Mouse (Mus musculus) testis, adult 2 months (tissue): Measurements from ENCODE around the gene Dis3. TPM values are rescaled to one million over a fixed set of nuclear protein-coding genes. Genes with fewer than 3 reads are reported as not detected.

Experiments used
- H3K27ac ChIP-seq: fragments of 200-500 bp; 2 replicates; pipeline ENCODE4 v1.5.1; 2012; ENCODE audit warnings: low read depth, low read length; ENCODE audit not compliant: control insufficient read depth, insufficient read depth
- H3K27me3 ChIP-seq: fragments of 200-500 bp; 2 replicates; pipeline ENCODE4 v1.6.1; 2012; ENCODE audit warnings: mild to moderate bottlenecking, low read length, moderate library complexity; ENCODE audit not compliant: control insufficient read depth, insufficient read depth
- H3K36me3 ChIP-seq: fragments of 200-500 bp; 2 replicates; pipeline ENCODE4 v1.6.1; 2012; ENCODE audit warnings: mild to moderate bottlenecking, low read length; ENCODE audit not compliant: control insufficient read depth, insufficient read depth
- H3K4me1 ChIP-seq: fragments of 200-500 bp; 2 replicates; pipeline ENCODE4 v1.6.1; 2012; ENCODE audit warnings: low read length; ENCODE audit not compliant: control insufficient read depth, insufficient read depth
- H3K4me3 ChIP-seq: fragments of 200-500 bp; 2 replicates; pipeline ENCODE4 v1.5.1; 2012; ENCODE audit warnings: low read depth, mild to moderate bottlenecking, low read length, moderate library complexity, mixed read lengths; ENCODE audit not compliant: control insufficient read depth
- CTCF ChIP-seq: fragments of 200-500 bp; IDR thresholded peaks from 2 replicates; pipeline ENCODE4 v1.5.1; 2012; ENCODE audit warnings: low read depth, mild to moderate bottlenecking, inconsistent platforms, low read length, moderate library complexity; ENCODE audit not compliant: control insufficient read depth, insufficient read depth, insufficient replicate concordance
- POLR2A ChIP-seq: fragments of 200-500 bp; IDR thresholded peaks from 2 replicates; pipeline ENCODE4 v1.6.1; 2012; ENCODE audit warnings: low read depth, mild to moderate bottlenecking, inconsistent platforms, low read length, moderate library complexity; ENCODE audit not compliant: control insufficient read depth
- polyA plus RNA-seq: library from polyadenylated mRNA; depleted of rRNA; stranded (reverse); fragments of >200 nt; gene quantifications from 2 replicates; pipeline ENCODE4 v1.2.3, GENCODE M21; 2012

Gene Dis3
- polyA plus RNA-seq, 1 experiment: 23.0 TPM

GRCm38 (mm10) chr14:99063091-99063490, 36.5 kb downstream of the Dis3 start:
- Histone ChIP-seq H3K27ac (no peak overlapping the region), H3K36me3 (no peaks in the 10 kb centered on the region; the same call in 1 of the 2 replicates), H3K4me3 (no peak overlapping the region), H3K27me3 (no peaks in the 10 kb centered on the region), H3K4me1 (no peaks in the 10 kb centered on the region; the same call in 1 of the 2 replicates)
- no peak for TF ChIP-seq CTCF
- no peak for TF ChIP-seq POLR2A

GRCm38 (mm10) chr14:99060616-99061015, 39.0 kb downstream of the Dis3 start:
- Histone ChIP-seq H3K4me1 (no peaks in the 10 kb centered on the region), H3K4me3 (no peak overlapping the region), H3K27ac (no peak overlapping the region), H3K36me3 (no peaks in the 10 kb centered on the region; the same call in 1 of the 2 replicates), H3K27me3 (no peaks in the 10 kb centered on the region)
- TF ChIP-seq CTCF: no peak
- no peak for TF ChIP-seq POLR2A

- H3K4me1 ChIP-seq: no peaks in the 10 kb centered on the region
- TF ChIP-seq CTCF (no peak), POLR2A (no peak)
- no peaks in the 10 kb centered on the region for H3K27me3 ChIP-seq
- H3K36me3 ChIP-seq: no peaks in the 10 kb centered on the region; the same call in 1 of the 2 replicates
- H3K27ac ChIP-seq: no peak overlapping the region
- no peak overlapping the region for H3K4me3 ChIP-seq
Observed at GRCm38 (mm10) chr14:99058959-99059586, 40.5 kb downstream of the Dis3 start.

GRCm38 (mm10) chr14:99046782-99047181, 52.8 kb downstream of the Dis3 start:
- Histone ChIP-seq H3K4me3 (peak overlapping the region; percentile 95), H3K4me1 (peaks cover 5% of the 10 kb centered on the region), H3K27me3 (no peaks in the 10 kb centered on the region), H3K27ac (peak overlapping the region; percentile 63; the same call in 1 of the 2 replicates), H3K36me3 (no peaks in the 10 kb centered on the region; the same call in 1 of the 2 replicates)
- TF ChIP-seq CTCF (no peak), POLR2A (no peak)

- Histone ChIP-seq H3K27ac (peak within 1 kb of the TSS; percentile 91), H3K4me3 (peak within 1 kb of the TSS; percentile 95), H3K4me1 (peaks cover 5% of the 10 kb centered on the region), H3K27me3 (no peaks in the 10 kb centered on the region), H3K36me3 (no peaks in the 10 kb centered on the region; the same call in 1 of the 2 replicates)
- TF ChIP-seq POLR2A (peak; percentile 55), CTCF (0 out of 2 replicates have a peak, but pooled peaks have one; percentile 8)
Observed at GRCm38 (mm10) chr14:99046031-99046781, 53.4 kb downstream of the Dis3 start, which contains the start of the genes Mzt1 and Bora. Mzt1 (minus strand) TSS chr14:99046134. Bora (plus strand) TSS chr14:99046222.

- H3K4me1 ChIP-seq: peaks cover 5% of the 10 kb centered on the region
- H3K27ac ChIP-seq: peak overlapping the region; percentile 91
- no peaks in the 10 kb centered on the region for H3K36me3 ChIP-seq
- no peaks in the 10 kb centered on the region for H3K27me3 ChIP-seq
- TF ChIP-seq POLR2A (no peak), CTCF (no peak)
- H3K4me3 ChIP-seq: peak overlapping the region; percentile 95
Observed at GRCm38 (mm10) chr14:99045378-99046030, 54.1 kb downstream of the Dis3 start.

- no peak for TF ChIP-seq POLR2A
- no peak for TF ChIP-seq CTCF
- Histone ChIP-seq H3K27ac (no peak overlapping the region), H3K4me3 (peak overlapping the region; percentile 95; the same call in 1 of the 2 replicates), H3K36me3 (no peaks in the 10 kb centered on the region), H3K4me1 (peaks cover 5% of the 10 kb centered on the region), H3K27me3 (no peaks in the 10 kb centered on the region)
Observed at GRCm38 (mm10) chr14:99044718-99045117, 54.9 kb downstream of the Dis3 start.
